In the genomic region with DNA sequence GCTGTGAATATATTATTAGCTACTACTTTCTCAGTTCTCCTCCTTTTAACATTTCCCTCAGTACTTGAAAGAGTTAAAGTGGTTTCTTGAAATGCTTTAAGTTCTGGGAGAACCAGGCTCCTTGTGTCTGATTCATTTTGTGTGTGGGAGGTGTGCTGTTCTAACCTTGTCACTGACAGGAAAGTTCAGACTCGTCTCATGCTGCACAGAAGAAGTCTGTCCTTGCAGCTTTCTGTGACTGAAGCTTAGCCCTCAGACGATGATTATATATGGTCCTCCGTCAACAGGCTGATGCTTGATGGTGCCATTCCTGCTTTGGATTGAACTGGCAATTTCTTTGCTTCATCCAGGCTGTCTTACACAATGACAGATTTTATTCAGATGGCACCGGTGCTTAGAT, we compare ENCODE assay signal across 17 mouse cellular contexts.
DNase-seq lines count a peak whose midpoint lies in the region; ATAC-seq and TF ChIP-seq lines count a peak whose summit lies in the region.
"Had no signal": no experiment of that assay in that cellular context is flagged by ENCODE, and none has a peak within 500 bp of the region (broad histone marks: within the 10 kb centered on the region; RNA-seq: fewer than 3 reads in every experiment).

No protein-coding gene starts in this region.

- no peaks in the 10 kb centered on the region for H3K9me3 ChIP-seq in midbrain, postnatal 0 days (ENCODE audit: low read length)
- no peaks in the 10 kb centered on the region for H3K9me3 ChIP-seq in midbrain, embryonic 10.5 days (replicated peaks)
- no peaks in the 10 kb centered on the region for H3K9me3 ChIP-seq in heart, embryonic 11.5 days (replicated peaks; ENCODE audit: control insufficient read depth, low read length)
- H3K9me3 ChIP-seq: forebrain, embryonic 10.5 days; limb, embryonic 10.5 days had no signal

- DNase-seq in frontal cortex, postnatal 36 days (ENCODE audit: low spot score in 2 of 2) = peak; percentile 42 to 64
- DNase-seq in frontal cortex, postnatal 14 days (ENCODE audit: low spot score in 2 of 2) = no peak
- no peak for DNase-seq in midbrain, postnatal 0 days (ENCODE audit: low spot score)
- no peak for DNase-seq in midbrain, embryonic 10.5 days (ENCODE audit: low spot score)
- DNase-seq in left cerebral cortex, adult 2 months (ENCODE audit: extremely low spot score in 1 of 2, low spot score in 2 of 2) = peak in 1 of 2 experiments; percentile 36
- DNase-seq in telencephalon, adult 2 months (ENCODE audit: low read depth, low spot score) = peak; percentile 85
- DNase-seq: adrenal gland, postnatal 25 days; forebrain, postnatal 0 days; gastrocnemius, postnatal 36 days; kidney, adult 2 months; kidney, postnatal 10 days; liver, postnatal 0 days; lung, postnatal 10 days; thymus, postnatal 25 days had no signal

- H3K4me2 ChIP-seq in midbrain, postnatal 0 days (ENCODE audit: low read depth, low read length, poor library complexity, severe bottlenecking) = no peak overlapping the region
- H3K4me2 ChIP-seq in heart, embryonic 11.5 days = no peak overlapping the region

- TF ChIP-seq CTCF in midbrain, postnatal 0 days (IDR thresholded peaks at IDR 0.05) = no peak
- no peak for TF ChIP-seq CTCF in left cerebral cortex, adult 2 months (IDR thresholded peaks at IDR 0.05)

- H3K27me3 ChIP-seq in midbrain, postnatal 0 days (ENCODE audit: insufficient read depth, low read length) = no peaks in the 10 kb centered on the region
- no peaks in the 10 kb centered on the region for H3K27me3 ChIP-seq in midbrain, embryonic 10.5 days (ENCODE audit: low read depth, poor library complexity, severe bottlenecking)
- H3K27me3 ChIP-seq in heart, embryonic 11.5 days (ENCODE audit: control insufficient read depth, insufficient read depth, low read length) = no peaks in the 10 kb centered on the region

- no peak overlapping the region for H3K27ac ChIP-seq in midbrain, postnatal 0 days (ENCODE audit: low read depth, low read length)
- H3K27ac ChIP-seq in midbrain, embryonic 10.5 days (replicated peaks) = no peak overlapping the region
- H3K27ac ChIP-seq in left cerebral cortex, adult 2 months = peak overlapping the region; percentile 86
- H3K27ac ChIP-seq in heart, embryonic 11.5 days (ENCODE audit: low read depth, low read length) = no peak overlapping the region
- H3K27ac ChIP-seq: forebrain, embryonic 10.5 days; limb, embryonic 10.5 days had no signal

- no peak overlapping the region for H3K9ac ChIP-seq in midbrain, postnatal 0 days (replicated peaks; ENCODE audit: low read length, poor library complexity, severe bottlenecking)
- no peak overlapping the region for H3K9ac ChIP-seq in heart, embryonic 11.5 days (ENCODE audit: low read depth, low read length)
- H3K9ac ChIP-seq: forebrain, postnatal 0 days; liver, postnatal 0 days had no signal

- WGBS in midbrain, postnatal 0 days = 66% methylated on average over 4 of the region's 4 CpGs
- WGBS in midbrain, embryonic 10.5 days = 88% methylated on average over 4 of the region's 4 CpGs
- WGBS in heart, embryonic 11.5 days (ENCODE audit: insufficient replicate concordance) = 64% methylated on average over 4 of the region's 4 CpGs

- intact Hi-C loops in left cerebral cortex, adult 2 months (cut with DNase I) = no loop called here

- H3K4me1 ChIP-seq in midbrain, postnatal 0 days (ENCODE audit: insufficient read depth, low read length) = no peaks in the 10 kb centered on the region
- no peaks in the 10 kb centered on the region for H3K4me1 ChIP-seq in midbrain, embryonic 10.5 days
- no peaks in the 10 kb centered on the region for H3K4me1 ChIP-seq in heart, embryonic 11.5 days (ENCODE audit: control insufficient read depth, insufficient read depth, low read length)
- H3K4me1 ChIP-seq: forebrain, embryonic 10.5 days; limb, embryonic 10.5 days had no signal

- H3K4me3 ChIP-seq in midbrain, postnatal 0 days (ENCODE audit: low read depth, low read length) = no peak overlapping the region
- H3K4me3 ChIP-seq in midbrain, embryonic 10.5 days = no peak overlapping the region
- no peak overlapping the region for H3K4me3 ChIP-seq in left cerebral cortex, adult 2 months
- H3K4me3 ChIP-seq in heart, embryonic 11.5 days (ENCODE audit: low read depth, low read length) = no peak overlapping the region
- H3K4me3 ChIP-seq: forebrain, embryonic 10.5 days; limb, embryonic 10.5 days had no signal

- 0 out of 2 replicates have a peak, but pooled peaks have one; percentile 7 for ATAC-seq in midbrain, postnatal 0 days (ENCODE audit: low FRiP score)
- no peak for ATAC-seq in heart, embryonic 11.5 days (replicated peaks; ENCODE audit: insufficient number of reproducible peaks, low FRiP score, low TSS enrichment)
- ATAC-seq: forebrain, postnatal 0 days; liver, postnatal 0 days had no signal

- H3K36me3 ChIP-seq in midbrain, postnatal 0 days (ENCODE audit: insufficient read depth, low read length) = no peaks in the 10 kb centered on the region
- no peaks in the 10 kb centered on the region for H3K36me3 ChIP-seq in midbrain, embryonic 10.5 days
- no peaks in the 10 kb centered on the region for H3K36me3 ChIP-seq in heart, embryonic 11.5 days (ENCODE audit: control insufficient read depth, insufficient read depth, low read length)
- H3K36me3 ChIP-seq: forebrain, embryonic 10.5 days; limb, embryonic 10.5 days had no signal

Comparison
In these comparisons a context has a peak if more than half of its experiments do, and no peak if none do; other contexts are left out.
1. DNase-seq: peak in frontal cortex, postnatal 36 days (2 of 2) and telencephalon, adult 2 months (single experiment); none in frontal cortex, postnatal 14 days (0 of 2), midbrain, postnatal 0 days (single experiment) and midbrain, embryonic 10.5 days (single experiment).